13 mouse cellular contexts compared by ENCODE assay signal in genomic region chr2:31638581-31639465, GRCm38 (mm10). TPM values are rescaled to one million over a fixed set of nuclear protein-coding genes. Genes with fewer than 3 reads are reported as not detected.
DNase-seq lines count a peak whose midpoint lies in the region; ATAC-seq lines count a peak whose summit lies in the region.
"Had no signal": no experiment of that assay in that cellular context is flagged by ENCODE, and none has a peak within 500 bp of the region (broad histone marks: within the 10 kb centered on the region; RNA-seq: fewer than 3 reads in every experiment).

No protein-coding gene starts in this region.

- H3K9me3 ChIP-seq in heart, embryonic 11.5 days (replicated peaks; ENCODE audit: control insufficient read depth, low read length): no peaks in the 10 kb centered on the region
- H3K9me3 ChIP-seq in forebrain, embryonic 15.5 days: no peaks in the 10 kb centered on the region
- no peaks in the 10 kb centered on the region for H3K9me3 ChIP-seq in midbrain, embryonic 13.5 days

- H3K36me3 ChIP-seq in heart, embryonic 11.5 days (ENCODE audit: control insufficient read depth, insufficient read depth, low read length): no peaks in the 10 kb centered on the region
- H3K36me3 ChIP-seq in forebrain, embryonic 15.5 days: no peaks in the 10 kb centered on the region
- H3K36me3 ChIP-seq in midbrain, embryonic 13.5 days: 0 out of 2 replicates have a peak, but pooled peaks cover 3% of the 10 kb centered on the region

- H3K4me3 ChIP-seq in heart, embryonic 11.5 days (ENCODE audit: low read depth, low read length): 0 out of 2 replicates have a peak overlapping the region, but pooled peaks have one; percentile 14
- peak overlapping the region; percentile 27; the same call in 1 of the 2 replicates for H3K4me3 ChIP-seq in forebrain, embryonic 15.5 days
- peak overlapping the region; percentile 40 for H3K4me3 ChIP-seq in midbrain, embryonic 13.5 days (replicated peaks)

- intact Hi-C loops in heart, postnatal 14 days (cut with DNase I): no loop called here
- intact Hi-C loops in heart, postnatal 10 days (cut with DNase I): no loop called here

- H3K4me1 ChIP-seq in heart, embryonic 11.5 days (ENCODE audit: control insufficient read depth, insufficient read depth, low read length): peaks cover 15% of the 10 kb centered on the region; the same call in 1 of the 2 replicates
- H3K4me1 ChIP-seq in forebrain, embryonic 15.5 days: peaks cover 69% of the 10 kb centered on the region
- peaks cover 86% of the 10 kb centered on the region for H3K4me1 ChIP-seq in midbrain, embryonic 13.5 days (replicated peaks)

- H3K27ac ChIP-seq in heart, embryonic 11.5 days (ENCODE audit: low read depth, low read length): no peak overlapping the region
- H3K27ac ChIP-seq in forebrain, embryonic 15.5 days (replicated peaks): no peak overlapping the region
- no peak overlapping the region for H3K27ac ChIP-seq in midbrain, embryonic 13.5 days

- no peak overlapping the region for H3K4me2 ChIP-seq in heart, embryonic 11.5 days
- peak overlapping the region; percentile 23 for H3K4me2 ChIP-seq in forebrain, embryonic 15.5 days (replicated peaks)
- H3K4me2 ChIP-seq in midbrain, embryonic 13.5 days (replicated peaks): peak overlapping the region; percentile 59

- peaks cover 97% of the 10 kb centered on the region for H3K27me3 ChIP-seq in heart, embryonic 11.5 days (ENCODE audit: control insufficient read depth, insufficient read depth, low read length)
- H3K27me3 ChIP-seq in forebrain, embryonic 15.5 days: peaks cover 98% of the 10 kb centered on the region
- peaks cover 97% of the 10 kb centered on the region for H3K27me3 ChIP-seq in midbrain, embryonic 13.5 days

- no peak for ATAC-seq in heart, embryonic 11.5 days (replicated peaks; ENCODE audit: insufficient number of reproducible peaks, low FRiP score, low TSS enrichment)
- 0 out of 2 replicates have a peak, but pooled peaks have one; percentile 33 for ATAC-seq in forebrain, embryonic 15.5 days (replicated peaks)
- ATAC-seq in midbrain, embryonic 13.5 days: no peak

- no peak for DNase-seq in heart, postnatal 14 days
- peak; percentile 56 for DNase-seq in ZHBTc4 (ENCODE audit: low read depth, low spot score)
- no peak for DNase-seq in heart, postnatal 10 days
- DNase-seq in spleen, postnatal 36 days (ENCODE audit: low spot score in 2 of 2): no peak
- no peak for DNase-seq in urinary bladder, adult 2 months (ENCODE audit: low spot score)
- DNase-seq: cerebellum, adult 9-11 months; kidney, postnatal 10 days; thymus, postnatal 14 days had no signal

- no peak overlapping the region for H3K9ac ChIP-seq in heart, embryonic 11.5 days (ENCODE audit: low read depth, low read length)
- H3K9ac ChIP-seq in forebrain, embryonic 15.5 days (replicated peaks): no peak overlapping the region; the same call in 1 of the 2 replicates
- peak overlapping the region; percentile 56 for H3K9ac ChIP-seq in midbrain, embryonic 13.5 days (replicated peaks)

- under 1% methylated on average over 33 of the region's 34 CpGs for WGBS in heart, embryonic 11.5 days (ENCODE audit: insufficient replicate concordance)
- WGBS in forebrain, embryonic 15.5 days: 3% methylated on average over 34 of the region's 34 CpGs
- 1% methylated on average over 33 of the region's 34 CpGs for WGBS in midbrain, embryonic 13.5 days

RNA-seq across cellular contexts. Expression of gene Prdm12, which starts 1.0 kb away (rescaled TPM):
- 0.08 and 0.09 TPM in 2 replicates for polyA plus RNA-seq in heart, embryonic 11.5 days (2014; fragmentation: Nextera tagmentation; extraction: Ambion mirVana)
- not detected for total RNA-seq in heart, postnatal 14 days (2021)
- 2.9 and 4.1 TPM in 2 replicates for polyA plus RNA-seq in forebrain, embryonic 15.5 days (2015; fragmentation: Nextera tagmentation; extraction: Ambion mirVana)
- polyA plus RNA-seq in midbrain, embryonic 13.5 days (2015; fragmentation: Nextera tagmentation; extraction: Ambion mirVana): 4.0 and 8.5 TPM in 2 replicates
- total RNA-seq in heart, postnatal 10 days (2021): not detected
- polyA plus RNA-seq in urinary bladder, adult 2 months (2012; rRNA removed): not detected in 2 replicates
- polyA plus RNA-seq: heart, embryonic 16.5 days; liver, embryonic 16.5 days had no signal

RNA-seq across cellular contexts. Expression of gene Exosc2, which starts 31.7 kb away (rescaled TPM):
- 42.8 and 47.2 TPM in 2 replicates for polyA plus RNA-seq in heart, embryonic 11.5 days (2014; fragmentation: Nextera tagmentation; extraction: Ambion mirVana)
- total RNA-seq in heart, postnatal 14 days (2021): 1 to 10 TPM; 9.1 to 9.2 TPM
- polyA plus RNA-seq in forebrain, embryonic 15.5 days (2015; fragmentation: Nextera tagmentation; extraction: Ambion mirVana): 41.6 and 44.2 TPM in 2 replicates
- polyA plus RNA-seq in midbrain, embryonic 13.5 days (2015; fragmentation: Nextera tagmentation; extraction: Ambion mirVana): 45.7 and 49.1 TPM in 2 replicates
- total RNA-seq in heart, postnatal 10 days (2021): 10 to 100 TPM; 14.1 to 16.0 TPM
- polyA plus RNA-seq in urinary bladder, adult 2 months (2012; rRNA removed): 22.0 and 24.5 TPM in 2 replicates

RNA-seq across cellular contexts. Expression of gene Abl1, which starts 49.4 kb away (rescaled TPM):
- 29.5 and 35.6 TPM in 2 replicates for polyA plus RNA-seq in heart, embryonic 11.5 days (2014; fragmentation: Nextera tagmentation; extraction: Ambion mirVana)
- total RNA-seq in heart, postnatal 14 days (2021): 10 to 100 TPM; 43.1 to 45.7 TPM
- polyA plus RNA-seq in forebrain, embryonic 15.5 days (2015; fragmentation: Nextera tagmentation; extraction: Ambion mirVana): 23.6 and 23.7 TPM in 2 replicates
- 25.3 and 27.0 TPM in 2 replicates for polyA plus RNA-seq in midbrain, embryonic 13.5 days (2015; fragmentation: Nextera tagmentation; extraction: Ambion mirVana)
- 10 to 100 TPM; 56.8 to 65.5 TPM for total RNA-seq in heart, postnatal 10 days (2021)
- polyA plus RNA-seq in urinary bladder, adult 2 months (2012; rRNA removed): 62.8 and 74.9 TPM in 2 replicates
